8 mouse cellular contexts compared by ENCODE assay signal in the genomic region with DNA sequence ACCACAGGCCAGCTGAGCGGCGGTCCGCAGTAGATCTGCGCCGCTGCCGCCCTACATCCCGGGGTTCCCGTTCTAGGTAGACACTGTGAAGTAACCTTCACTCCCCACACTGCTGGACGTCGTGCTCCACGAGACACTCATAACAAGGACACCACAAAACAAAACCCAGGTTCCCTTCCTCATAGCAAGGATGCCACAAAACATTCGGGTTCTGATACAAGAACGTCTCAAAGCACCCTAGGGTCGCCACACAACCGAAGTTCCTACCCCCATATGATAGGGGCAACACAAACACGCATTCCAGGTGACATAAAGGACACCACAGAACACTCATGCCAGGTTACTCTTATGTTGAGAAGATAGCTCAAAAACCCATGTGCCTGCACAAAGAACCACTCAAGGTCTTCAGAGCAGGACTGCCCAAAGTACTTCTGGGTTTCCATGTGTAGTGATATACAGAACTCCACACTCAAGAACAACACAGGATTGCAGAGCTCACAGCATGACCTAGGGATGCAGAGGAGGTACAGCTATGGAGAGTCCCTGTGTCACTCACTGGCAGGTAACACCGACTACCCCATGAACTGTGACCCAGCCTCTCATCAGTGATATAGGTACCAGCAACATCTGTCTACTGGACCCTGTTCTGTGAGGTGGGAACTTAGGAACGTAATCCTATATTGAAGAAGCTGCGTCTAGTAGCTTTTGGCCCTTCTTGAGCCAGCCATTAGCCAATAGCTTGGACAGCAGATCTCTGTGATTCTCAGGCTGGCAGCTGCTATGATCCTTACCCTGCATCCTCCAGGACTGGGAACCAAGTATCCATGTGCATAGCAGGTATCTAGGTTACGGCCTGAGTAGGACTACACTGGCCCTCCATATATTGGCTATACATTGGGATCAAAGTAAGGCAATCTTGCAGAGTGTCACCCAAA. TPM values are rescaled to one million over a fixed set of nuclear protein-coding genes. Genes with fewer than 3 reads are reported as not detected.
DNase-seq lines count a peak whose midpoint lies in the region; ATAC-seq lines count a peak whose summit lies in the region.

No protein-coding gene starts in this region.

- H3K27ac ChIP-seq in kidney, embryonic 16.5 days (ENCODE audit: low read length), result peak overlapping the region; percentile 93
- H3K27ac ChIP-seq in brown adipose tissue, adult 24 weeks (replicated peaks; ENCODE audit: low read depth, low read length), result peak overlapping the region; percentile 95
- H3K27ac ChIP-seq in hindbrain, embryonic 14.5 days, result peak overlapping the region; percentile 96
- peak overlapping the region; percentile 97 for H3K27ac ChIP-seq in midbrain, embryonic 16.5 days (ENCODE audit: low read length)

- no peak for ATAC-seq in kidney, embryonic 16.5 days (ENCODE audit: low FRiP score, low TSS enrichment)
- no peak; the same call in 1 of the 2 replicates for ATAC-seq in hindbrain, embryonic 14.5 days (ENCODE audit: low FRiP score)
- no peak for ATAC-seq in midbrain, embryonic 16.5 days

- peaks cover 29% of the 10 kb centered on the region for H3K4me1 ChIP-seq in kidney, embryonic 16.5 days (ENCODE audit: insufficient read depth, low read length)
- H3K4me1 ChIP-seq in brown adipose tissue, adult 24 weeks (ENCODE audit: control insufficient read depth, insufficient read depth, insufficient read length, low read length), result peaks cover 9% of the 10 kb centered on the region
- H3K4me1 ChIP-seq in hindbrain, embryonic 14.5 days (replicated peaks; ENCODE audit: control insufficient read depth, insufficient read depth, low read length), result peaks cover 30% of the 10 kb centered on the region
- peaks cover 21% of the 10 kb centered on the region for H3K4me1 ChIP-seq in midbrain, embryonic 16.5 days (ENCODE audit: control insufficient read depth, insufficient read depth, low read length)

- peak overlapping the region; percentile 97 for H3K4me2 ChIP-seq in kidney, embryonic 16.5 days (replicated peaks; ENCODE audit: low read depth, low read length)
- H3K4me2 ChIP-seq in hindbrain, embryonic 14.5 days (replicated peaks), result peak overlapping the region; percentile 100
- peak overlapping the region; percentile 81 for H3K4me2 ChIP-seq in midbrain, embryonic 16.5 days (ENCODE audit: low read length)

- WGBS in kidney, embryonic 16.5 days, result 36% methylated on average over 20 of the region's 20 CpGs
- WGBS in hindbrain, embryonic 14.5 days, result 32% methylated on average over 20 of the region's 20 CpGs
- WGBS in midbrain, embryonic 16.5 days, result 29% methylated on average over 20 of the region's 20 CpGs

- no peak for DNase-seq in kidney, adult 18-20 months
- DNase-seq in hindbrain, embryonic 14.5 days (ENCODE audit: low spot score), result no peak
- DNase-seq in embryo, embryonic 10.5 days (ENCODE audit: low spot score), result no peak
- DNase-seq in left cerebral cortex, postnatal 25 days (ENCODE audit: low spot score in 2 of 2), result no peak
- DNase-seq in gastrocnemius, postnatal 4 days (ENCODE audit: low spot score in 2 of 2), result no peak

- peak overlapping the region; percentile 88 for H3K9ac ChIP-seq in kidney, embryonic 16.5 days (replicated peaks; ENCODE audit: low read length)
- H3K9ac ChIP-seq in hindbrain, embryonic 14.5 days, result peak overlapping the region; percentile 88
- peak overlapping the region; percentile 94 for H3K9ac ChIP-seq in midbrain, embryonic 16.5 days (ENCODE audit: low read depth, low read length)

- H3K4me3 ChIP-seq in kidney, embryonic 16.5 days (ENCODE audit: low read length), result peak overlapping the region; percentile 43
- H3K4me3 ChIP-seq in brown adipose tissue, adult 24 weeks (ENCODE audit: insufficient read depth, low read depth, low read length), result peak overlapping the region; percentile 64
- peak overlapping the region; percentile 40 for H3K4me3 ChIP-seq in hindbrain, embryonic 14.5 days (replicated peaks; ENCODE audit: low read length)
- peak overlapping the region; percentile 80 for H3K4me3 ChIP-seq in midbrain, embryonic 16.5 days (ENCODE audit: low read depth, low read length)

- no peaks in the 10 kb centered on the region for H3K27me3 ChIP-seq in kidney, embryonic 16.5 days (ENCODE audit: insufficient read depth, low read length)
- H3K27me3 ChIP-seq in hindbrain, embryonic 14.5 days (ENCODE audit: control insufficient read depth, insufficient read depth, low read length), result no peaks in the 10 kb centered on the region
- no peaks in the 10 kb centered on the region for H3K27me3 ChIP-seq in midbrain, embryonic 16.5 days (ENCODE audit: control insufficient read depth, insufficient read depth, low read depth, low read length)

- no peaks in the 10 kb centered on the region for H3K36me3 ChIP-seq in kidney, embryonic 16.5 days (ENCODE audit: insufficient read depth, low read length)
- no peaks in the 10 kb centered on the region for H3K36me3 ChIP-seq in hindbrain, embryonic 14.5 days (replicated peaks; ENCODE audit: control insufficient read depth, insufficient read depth)
- H3K36me3 ChIP-seq in midbrain, embryonic 16.5 days (ENCODE audit: control insufficient read depth, insufficient read depth, low read length), result no peaks in the 10 kb centered on the region

- H3K9me3 ChIP-seq in kidney, embryonic 16.5 days (ENCODE audit: low read length), result no peaks in the 10 kb centered on the region
- H3K9me3 ChIP-seq in hindbrain, embryonic 14.5 days (ENCODE audit: control insufficient read depth, low read length), result no peaks in the 10 kb centered on the region
- H3K9me3 ChIP-seq in midbrain, embryonic 16.5 days (replicated peaks; ENCODE audit: control insufficient read depth, low read length, poor library complexity, severe bottlenecking), result no peaks in the 10 kb centered on the region

- intact Hi-C loops in left cerebral cortex, postnatal 25 days (cut with DNase I), result loop anchor here (2.0 kb wide), 1 partner anchor 25 kb away; a partner anchor contains a TSS

RNA-seq across cellular contexts. Expression of a gene that starts 1.5 kb away (rescaled TPM):
- polyA plus RNA-seq in kidney, embryonic 16.5 days (2015; fragmentation: Nextera tagmentation; extraction: Ambion mirVana), result 14.5 and 15.9 TPM in 2 replicates
- polyA plus RNA-seq in brown adipose tissue, adult 24 weeks (2012; ENCODE audit: insufficient read depth, insufficient read length, missing spikeins), result 18.9 and 20.2 TPM in 2 replicates
- polyA plus RNA-seq in hindbrain, embryonic 14.5 days (2014; fragmentation: Nextera tagmentation; extraction: Ambion mirVana), result 15.1 and 15.6 TPM in 2 replicates
- polyA plus RNA-seq in midbrain, embryonic 16.5 days (2015; fragmentation: Nextera tagmentation; extraction: Ambion mirVana), result 9.6 and 10.1 TPM in 2 replicates
- 100 to 1,000 TPM; 111 to 112 TPM for total RNA-seq in left cerebral cortex, postnatal 25 days (2021)
- total RNA-seq in gastrocnemius, postnatal 4 days (2021), result 100 to 1,000 TPM; 133 to 138 TPM

RNA-seq across cellular contexts. Expression of a gene that starts 25.7 kb away (rescaled TPM):
- polyA plus RNA-seq in kidney, embryonic 16.5 days (2015; fragmentation: Nextera tagmentation; extraction: Ambion mirVana), result 77.4 and 77.8 TPM in 2 replicates
- 18.7 and 21.7 TPM in 2 replicates for polyA plus RNA-seq in brown adipose tissue, adult 24 weeks (2012; ENCODE audit: insufficient read depth, insufficient read length, missing spikeins)
- polyA plus RNA-seq in hindbrain, embryonic 14.5 days (2014; fragmentation: Nextera tagmentation; extraction: Ambion mirVana), result 69.0 and 76.0 TPM in 2 replicates
- polyA plus RNA-seq in midbrain, embryonic 16.5 days (2015; fragmentation: Nextera tagmentation; extraction: Ambion mirVana), result 69.8 and 70.1 TPM in 2 replicates
- 10 to 100 TPM; 24.2 to 27.3 TPM for total RNA-seq in left cerebral cortex, postnatal 25 days (2021)
- total RNA-seq in gastrocnemius, postnatal 4 days (2021), result 10 to 100 TPM; 41.0 to 44.3 TPM
